Mouse (Mus musculus) v-Abl transformed pro-B cells (cell line): ENCODE results near the gene Mpp3.
"Not testable (repeated sequence)": the region's sequence is repeated elsewhere in the genome, so short reads cannot be mapped to it uniquely, and the experiment has no call there.

ENCODE experiments used
- in situ Hi-C, 2 experiments: fragments of 400-800 bp; cut with MboI; formaldehyde crosslinking; loops; one replicate each; pipeline ENCODE4 v1.15.1; 2025; ENCODE audit not compliant: unreplicated experiment in 2 of 2

Gene Mpp3

DNA sequence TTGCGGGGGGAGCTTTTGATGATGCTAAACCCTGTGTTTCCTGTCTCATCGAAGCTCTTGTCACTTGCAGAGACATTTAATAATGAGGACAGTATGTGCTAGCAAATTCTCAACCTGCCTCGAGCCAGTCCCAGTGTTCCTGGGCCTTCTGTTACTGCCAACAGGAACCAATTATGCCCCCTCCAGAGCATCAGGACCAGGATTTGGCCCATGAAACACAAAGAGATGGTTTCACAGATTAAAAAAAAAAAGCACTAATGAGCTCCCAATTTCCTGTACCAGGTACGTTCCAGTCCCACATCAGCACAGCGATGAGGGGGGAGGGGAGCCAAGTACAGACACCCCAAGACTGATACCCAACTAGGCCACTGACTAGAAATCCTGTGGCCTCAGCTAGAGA, 7.1 kb downstream of the Mpp3 start:
- in situ Hi-C loops, result no loop called here

DNA sequence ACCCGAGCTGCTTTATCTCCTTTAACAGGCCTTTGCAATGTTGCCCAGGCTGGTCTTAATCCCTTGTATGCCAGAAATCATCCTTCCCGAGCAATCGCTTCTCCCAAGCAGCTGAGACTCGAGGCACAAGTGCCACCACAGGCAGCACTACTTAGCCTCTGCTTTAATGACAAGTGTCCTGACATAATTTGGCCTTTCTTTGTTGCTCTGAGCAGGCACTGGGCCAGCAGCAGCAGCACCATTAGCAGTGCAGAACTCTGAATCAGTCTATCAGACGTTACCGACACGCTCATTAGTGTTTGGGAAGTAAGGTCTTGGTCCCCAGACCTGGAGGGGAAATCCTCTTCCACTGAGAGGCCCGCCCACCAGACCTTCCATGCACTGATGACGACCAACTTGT, 8.5 kb downstream of the Mpp3 start:
- in situ Hi-C loops, result no loop called here

DNA sequence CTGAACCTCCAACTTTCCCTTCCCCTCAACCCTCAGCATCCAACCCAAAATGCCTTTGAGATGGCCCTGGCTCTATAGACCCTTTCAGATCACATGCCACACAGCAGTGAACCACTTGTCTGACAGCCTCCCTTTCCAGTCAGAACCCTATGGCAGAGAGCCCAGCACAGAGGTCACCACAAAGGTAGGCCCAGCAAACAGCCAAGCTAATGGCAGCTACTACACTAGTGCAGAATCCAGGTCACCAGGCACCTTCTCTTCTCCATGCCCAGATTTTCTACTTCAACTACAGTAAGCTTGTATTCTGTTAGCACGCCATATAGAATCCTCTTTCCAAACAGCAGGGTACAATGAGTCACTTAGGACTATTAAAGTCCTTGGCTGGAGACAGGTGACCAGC, 12.1 kb downstream of the Mpp3 start:
- in situ Hi-C loops, result no loop called here

DNA sequence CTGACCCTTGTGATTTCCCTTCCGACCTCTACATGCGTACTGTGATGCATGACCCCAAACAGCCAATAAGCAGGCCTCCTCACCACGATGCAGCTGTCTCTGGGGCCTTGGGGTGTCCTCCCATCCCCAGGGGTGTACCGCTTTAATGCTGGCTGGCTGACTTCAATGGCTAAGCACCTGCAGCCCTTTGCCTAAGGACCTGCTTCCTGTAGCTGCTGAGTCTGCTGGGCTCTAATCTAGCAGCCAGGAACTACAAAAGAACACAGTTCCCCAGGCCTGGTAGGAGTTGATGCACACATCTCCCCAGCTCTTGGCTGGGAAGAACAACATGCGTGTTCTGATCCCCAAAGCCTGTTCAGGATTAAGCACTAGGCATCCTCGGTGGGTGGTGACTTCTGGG, 12.8 kb downstream of the Mpp3 start:
- in situ Hi-C loops, result no loop called here

DNA sequence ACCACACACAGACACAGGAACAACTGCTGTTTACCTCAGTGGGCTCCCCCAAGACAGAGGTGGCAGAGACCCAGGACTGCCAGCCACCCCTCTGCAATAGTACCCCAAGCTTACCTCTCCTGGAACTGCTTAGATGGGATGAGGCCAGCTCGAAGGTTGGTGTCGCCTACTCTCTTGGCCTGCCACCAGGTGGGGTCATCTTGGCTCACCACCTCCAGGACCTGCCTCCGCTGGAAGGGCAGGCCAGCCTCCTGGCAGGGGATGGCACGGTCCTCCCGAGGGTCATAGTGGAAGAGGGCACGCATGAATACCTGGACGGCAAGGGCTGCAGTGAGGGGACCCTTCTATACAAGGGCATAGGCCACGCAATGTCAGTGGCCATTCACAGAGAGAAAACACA, 15.1 kb downstream of the Mpp3 start:
- in situ Hi-C loops, result no loop called here

DNA sequence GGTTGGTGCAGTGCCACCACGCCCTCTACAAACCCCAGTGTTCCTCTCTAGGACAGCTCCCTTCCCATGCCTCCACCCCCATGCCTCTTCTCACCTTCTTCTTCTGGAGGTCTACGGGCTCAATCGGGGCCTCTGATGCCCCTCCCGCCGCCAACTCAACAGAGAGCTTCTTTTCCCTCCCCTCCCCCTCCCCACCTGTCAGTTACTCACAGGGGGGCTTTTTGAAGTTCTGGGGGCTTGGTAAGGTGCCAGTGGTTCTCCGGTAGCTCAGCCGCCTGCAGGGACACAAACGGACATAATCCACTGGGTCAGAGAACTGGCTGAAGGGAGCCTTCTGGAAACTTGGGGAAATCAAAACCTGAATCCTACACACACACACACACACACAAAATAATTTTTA, 16.8 kb downstream of the Mpp3 start:
- in situ Hi-C loops, result no loop called here

DNA sequence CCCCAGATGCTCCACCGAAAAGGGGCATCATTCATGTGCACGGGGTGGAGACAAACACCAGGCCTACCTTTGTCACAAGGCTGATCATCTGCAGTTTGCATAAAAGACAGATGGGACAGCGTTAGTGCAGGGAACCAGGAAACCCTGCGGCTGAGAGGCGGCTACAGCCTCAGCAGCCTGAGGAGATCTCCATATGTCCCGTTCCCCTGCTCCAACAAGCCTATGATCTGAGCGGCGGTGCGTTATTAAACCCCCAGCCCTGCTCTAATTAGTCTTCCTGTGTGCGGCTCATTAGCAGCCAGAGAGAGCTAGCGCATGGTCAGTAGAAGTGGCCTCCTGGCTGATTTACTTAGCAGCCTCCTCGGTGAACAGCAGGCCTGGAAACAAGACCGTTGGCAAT, 18.1 kb downstream of the Mpp3 start:
- in situ Hi-C loops, result no loop called here

DNA sequence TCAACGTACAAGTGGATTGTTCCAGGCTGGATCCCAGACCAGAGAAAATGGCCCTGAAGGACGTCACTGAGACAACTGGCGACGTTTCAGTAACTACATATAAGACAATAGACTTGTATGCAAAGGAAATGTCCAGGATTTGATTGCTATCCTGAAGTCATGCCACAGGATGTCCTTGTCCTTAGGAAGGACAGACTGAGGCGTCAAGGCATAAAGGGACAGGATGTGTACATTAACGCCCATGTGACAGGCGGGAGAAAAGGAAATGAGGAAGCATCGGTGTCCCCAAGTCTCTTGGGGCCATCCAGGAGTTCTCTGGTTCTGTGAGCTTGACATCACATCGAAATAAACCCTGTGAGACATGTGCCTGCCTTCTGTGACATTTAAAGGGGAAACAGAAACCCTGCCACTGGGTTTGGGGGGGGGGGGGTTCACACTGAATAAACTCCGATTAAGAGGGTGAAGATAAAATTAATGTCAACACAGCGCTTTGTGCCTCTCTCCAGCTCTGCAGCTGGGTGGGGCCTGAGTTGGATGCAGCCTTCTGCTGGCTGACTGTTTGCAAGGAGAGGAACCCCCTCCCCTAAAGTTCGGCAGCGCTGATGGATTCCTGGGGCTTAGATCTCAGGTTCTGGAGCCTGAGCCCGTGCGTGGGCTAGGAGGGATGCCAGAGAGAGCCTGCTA, 19.2 kb downstream of the Mpp3 start:
- in situ Hi-C loops, result no loop called here

DNA sequence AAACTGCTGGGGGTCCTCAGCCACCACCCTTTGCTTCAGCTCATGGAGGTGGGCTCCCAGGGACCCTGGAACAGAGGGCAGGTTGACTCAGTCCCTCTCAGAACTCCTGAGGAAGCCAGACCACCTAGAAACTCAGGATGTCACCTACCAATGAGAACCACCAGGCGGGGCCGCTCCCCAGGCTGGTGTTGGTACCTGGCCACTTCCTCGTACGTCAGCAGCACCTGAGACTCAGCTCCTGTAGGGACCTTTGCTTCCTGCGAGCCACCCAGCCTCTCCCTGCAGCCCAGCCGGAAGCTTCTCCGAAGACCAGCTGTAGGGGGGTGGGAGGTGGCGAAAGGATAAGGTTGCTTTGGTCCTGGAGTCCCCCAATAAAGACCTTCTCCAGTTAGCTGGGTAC, 19.9 kb downstream of the Mpp3 start:
- in situ Hi-C loops, result no loop called here

DNA sequence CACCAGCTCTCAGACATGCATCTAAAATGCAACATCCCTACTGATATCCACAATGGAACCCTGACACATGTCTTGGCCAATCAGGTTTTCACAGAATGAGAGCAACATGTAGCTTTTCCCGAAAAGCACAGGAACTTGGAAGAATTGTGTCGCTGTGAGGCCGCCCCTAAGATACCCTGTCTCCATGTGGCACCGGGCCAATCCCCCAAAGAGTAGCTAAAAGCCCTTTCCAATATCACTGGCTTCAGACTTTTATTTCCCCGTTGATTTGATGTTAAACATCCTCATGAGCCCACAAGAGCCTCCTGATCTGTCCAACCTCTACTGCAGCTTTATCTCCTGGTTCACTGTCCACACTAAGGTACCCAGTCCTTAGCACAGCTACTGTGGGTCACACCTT, 21.6 kb downstream of the Mpp3 start:
- in situ Hi-C loops, result no loop called here

DNA sequence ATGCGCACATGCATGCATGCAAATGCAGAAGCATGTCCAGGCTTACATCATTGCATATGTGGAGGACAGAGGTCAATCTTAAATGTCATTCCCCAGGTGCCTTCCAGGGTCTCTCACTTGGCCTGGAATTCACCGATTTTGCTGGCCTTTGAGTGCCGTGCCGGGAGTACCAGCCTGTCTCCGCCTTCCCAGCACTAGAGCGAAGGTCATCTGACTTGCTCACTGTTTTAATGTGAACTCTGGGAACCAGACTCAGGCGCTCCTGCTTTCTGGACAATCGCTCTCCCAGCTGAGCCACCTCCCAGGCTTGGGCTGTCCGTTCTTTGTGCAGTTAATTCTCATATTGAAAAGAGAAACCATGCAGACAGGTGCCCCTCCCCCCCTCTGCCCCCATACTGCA, 22.0 kb downstream of the Mpp3 start:
- in situ Hi-C loops, result no loop called here

DNA sequence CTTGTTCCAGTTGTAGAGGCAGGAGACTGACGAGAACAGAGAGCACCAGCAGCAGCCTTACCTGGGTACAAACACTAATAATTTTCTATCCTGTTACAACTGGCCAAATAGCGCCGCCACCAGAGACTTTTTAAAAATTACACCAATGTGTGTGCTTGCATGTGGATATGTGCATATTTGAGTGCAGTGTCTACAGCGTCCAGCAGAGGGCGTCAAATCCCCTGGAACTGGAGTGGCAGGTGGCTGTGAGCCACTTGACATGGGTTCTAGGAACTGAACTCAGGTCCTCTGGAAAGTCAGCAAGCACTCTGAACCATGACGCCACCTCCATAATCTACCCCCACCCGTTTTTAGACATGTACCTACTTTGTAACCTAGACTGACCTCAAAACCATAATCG, 24.0 kb downstream of the Mpp3 start:
- in situ Hi-C loops, result no loop called here

DNA sequence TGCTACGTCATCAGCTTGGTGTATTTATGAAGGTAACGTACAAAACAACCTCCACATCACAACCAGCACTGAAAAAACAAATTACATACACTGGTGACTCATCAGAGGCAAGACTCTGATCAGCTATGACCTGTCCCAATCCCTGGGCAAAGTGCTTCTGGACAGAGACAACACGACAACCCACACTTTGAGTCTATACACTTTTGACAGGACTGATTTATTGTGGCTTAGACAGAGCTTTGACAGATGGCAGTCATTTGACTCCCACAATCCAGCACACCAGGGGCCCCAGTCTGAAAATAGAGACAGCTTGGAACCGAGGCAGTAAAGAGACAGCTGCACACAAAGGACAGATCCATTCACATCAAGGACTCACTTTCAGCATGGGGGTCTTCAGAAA, 28.8 kb downstream of the Mpp3 start:
- in situ Hi-C loops, result loop anchor here in 1 of 2 experiments (5.0 to 10.0 kb wide), 2 partner anchors 38 to 145 kb away; partner anchors contain the start of gene Nags

DNA sequence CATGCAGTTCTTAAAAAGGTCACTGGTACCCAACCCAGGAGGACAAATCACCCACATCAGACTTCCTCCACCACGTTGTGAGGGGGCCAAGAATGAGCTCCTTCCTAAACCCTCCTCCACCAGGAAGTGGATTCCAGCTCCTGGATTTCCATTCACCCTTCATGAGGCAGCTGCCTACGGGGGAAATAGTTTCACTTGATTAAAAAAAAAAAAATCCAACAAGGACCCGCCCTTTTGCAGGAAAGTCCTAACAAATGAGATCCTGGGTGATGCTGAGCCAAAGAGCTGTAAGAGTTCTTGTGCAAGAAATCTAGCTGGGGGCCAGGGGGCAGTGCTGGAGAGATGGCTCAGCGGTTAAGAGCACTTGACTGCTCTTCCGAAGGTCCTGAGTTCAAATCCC, 30.0 kb downstream of the Mpp3 start:
- in situ Hi-C loops, result loop anchor here in 1 of 2 experiments (5.0 to 10.0 kb wide), 2 partner anchors 39 to 147 kb away; partner anchors contain the start of gene Nags

DNA sequence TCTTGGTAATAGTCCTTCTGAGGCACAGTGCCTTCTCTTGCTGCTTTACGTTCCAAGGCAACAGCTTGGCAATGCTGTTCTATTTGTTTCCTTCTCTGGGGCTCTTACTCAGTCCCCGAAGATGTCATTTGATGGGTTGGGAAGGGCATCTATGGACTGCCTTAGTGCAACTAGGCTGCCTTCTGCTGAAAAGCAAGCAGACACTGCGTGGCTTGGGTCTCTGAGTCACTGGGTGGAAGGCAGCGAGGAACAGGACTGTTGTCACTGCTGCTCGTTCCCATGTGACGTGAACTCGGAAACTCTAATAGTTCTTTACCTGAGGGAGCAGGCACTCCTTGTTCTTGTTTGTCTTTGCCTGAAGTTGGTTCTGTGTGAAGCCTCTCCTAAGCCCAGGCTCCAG, 32.3 kb downstream of the Mpp3 start:
- in situ Hi-C loops, result loop anchor here in 1 of 2 experiments (5.0 to 10.0 kb wide), 2 partner anchors 41 to 149 kb away; partner anchors contain the start of gene Nags

DNA sequence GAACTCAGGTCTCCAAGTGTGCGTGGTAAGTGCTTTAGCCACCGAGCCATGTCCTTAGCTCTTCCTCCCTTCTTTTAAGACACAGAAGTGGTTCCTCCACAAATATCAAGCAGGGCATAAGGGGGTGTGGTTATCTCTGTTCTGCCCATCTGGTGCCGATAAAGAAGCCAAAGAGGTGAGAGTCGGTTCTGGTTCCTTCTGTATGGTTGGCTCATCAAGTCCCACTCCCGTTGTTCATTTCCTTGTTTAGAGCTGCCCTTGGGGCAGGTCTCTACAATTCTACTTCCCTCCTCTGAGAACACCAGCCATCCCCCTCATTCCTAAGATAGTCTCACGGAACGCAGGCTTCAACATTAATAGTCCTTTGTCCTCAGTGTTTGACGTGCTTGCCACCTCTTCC, 34.2 kb downstream of the Mpp3 start:
- in situ Hi-C loops, result loop anchor here (5.0 to 10.0 kb wide), 3 partner anchors 43 to 151 kb away; partner anchors contain the start of gene Nags (in 1 of the 2)

DNA sequence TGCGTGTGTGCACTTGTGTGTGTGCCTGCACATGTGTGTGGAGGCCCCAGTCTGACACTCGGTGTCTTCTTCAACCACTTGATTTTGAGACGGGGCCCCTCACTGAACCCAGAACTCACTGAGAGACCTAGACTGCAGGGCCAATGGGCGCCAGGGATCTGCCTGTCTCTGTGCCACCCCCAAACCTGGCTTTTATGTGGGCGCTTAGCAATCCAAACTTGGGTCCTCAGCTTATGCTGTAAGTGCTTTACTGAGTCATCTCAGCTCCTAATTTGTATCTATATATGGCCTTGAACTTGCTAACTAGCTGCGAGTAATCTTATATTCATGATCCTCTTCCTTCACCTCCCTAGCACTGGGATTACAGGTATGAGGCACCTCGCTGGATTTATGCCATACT, 35.9 kb downstream of the Mpp3 start:
- in situ Hi-C loops, result loop anchor here (5.0 to 10.0 kb wide), 3 partner anchors 45 to 152 kb away; partner anchors contain the start of gene Nags (in 1 of the 2)

DNA sequence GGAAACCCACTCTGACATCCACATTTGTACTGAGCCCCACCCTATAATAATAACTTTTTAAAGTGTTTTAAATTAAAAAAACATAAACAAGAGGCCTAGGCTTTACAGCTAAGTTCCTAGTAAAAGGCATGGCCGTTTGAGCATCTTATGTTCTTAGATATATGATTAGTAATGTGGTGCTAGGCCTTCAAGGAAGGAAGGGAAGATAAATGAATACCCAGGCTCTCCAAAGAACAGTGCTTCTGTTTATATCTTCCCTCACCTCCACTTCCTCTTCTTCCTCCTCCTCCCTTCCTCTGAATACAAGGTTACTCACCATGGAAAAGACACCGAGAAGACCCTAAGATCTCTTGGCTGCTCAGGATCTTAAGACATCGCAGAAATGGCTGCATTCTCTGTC, 36.4 kb downstream of the Mpp3 start:
- in situ Hi-C loops, result loop anchor here (5.0 to 10.0 kb wide), 3 partner anchors 45 to 153 kb away; partner anchors contain the start of gene Nags (in 1 of the 2)

DNA sequence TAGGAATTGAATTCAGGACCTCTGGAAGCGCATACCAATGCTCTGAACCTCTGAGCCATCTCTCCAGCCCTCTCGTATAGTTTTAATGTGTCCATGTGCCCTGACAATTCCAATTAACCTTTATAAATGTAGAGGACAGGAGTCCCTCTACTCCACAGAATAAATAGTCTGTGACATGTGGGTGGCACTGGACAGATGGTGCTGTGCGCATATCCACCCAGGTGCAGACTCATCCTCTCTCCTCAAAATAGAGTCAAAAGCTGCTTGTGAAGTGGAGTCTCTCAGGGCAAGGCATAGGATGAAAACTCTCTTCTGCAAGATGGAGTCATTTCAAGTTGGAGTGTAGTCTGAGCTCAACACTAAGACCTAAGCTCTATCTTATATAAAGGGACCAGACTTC, 38.0 kb downstream of the Mpp3 start:
- in situ Hi-C loops, result loop anchor here (5.0 to 10.0 kb wide), 3 partner anchors 47 to 155 kb away; partner anchors contain the start of gene Nags (in 1 of the 2)

DNA sequence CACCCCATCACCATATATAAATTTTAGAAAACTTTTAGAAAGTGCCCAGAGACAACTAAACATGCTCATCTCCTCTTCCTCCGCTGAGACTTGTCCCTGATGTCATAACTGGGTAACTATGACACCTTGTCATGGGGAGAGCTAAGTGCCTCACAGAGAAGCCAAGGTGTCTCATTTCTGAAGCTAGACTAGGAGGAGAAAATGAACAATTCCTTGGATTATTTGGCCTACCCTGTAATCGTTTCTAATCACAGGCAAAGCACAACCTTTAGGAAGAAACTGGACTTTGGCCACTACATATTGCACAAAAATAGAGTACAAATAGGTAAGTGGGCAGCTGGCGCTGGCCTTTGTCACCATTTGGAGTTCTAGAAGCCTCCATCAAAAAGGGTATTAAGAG, 41.3 kb downstream of the Mpp3 start, which contains the start of gene Dusp3:
Dusp3 (minus strand) TSS at position 101 of the 400 bp plus-strand sequence.
- in situ Hi-C loops, result no loop called here

DNA sequence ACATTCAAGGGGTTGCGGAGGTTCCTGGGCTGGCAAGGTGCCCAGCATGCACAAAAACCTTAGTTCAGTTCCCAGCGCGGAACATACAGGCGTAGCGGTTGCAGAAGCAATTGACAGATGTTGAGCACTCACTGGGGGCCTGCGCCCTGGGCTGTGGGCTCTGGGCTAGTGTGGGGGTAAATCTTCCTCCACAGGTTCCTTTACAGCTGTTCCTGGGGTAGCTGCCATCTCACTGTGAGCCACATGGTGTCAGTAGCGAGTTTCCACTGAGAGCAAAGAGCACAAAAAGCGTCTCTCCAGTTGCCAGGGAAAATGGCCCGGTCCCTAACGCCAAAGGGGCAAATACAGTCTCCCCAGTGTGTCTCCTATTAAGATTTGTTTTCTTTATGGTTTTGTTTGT, 42.3 kb downstream of the Mpp3 start:
- in situ Hi-C loops, result no loop called here

DNA sequence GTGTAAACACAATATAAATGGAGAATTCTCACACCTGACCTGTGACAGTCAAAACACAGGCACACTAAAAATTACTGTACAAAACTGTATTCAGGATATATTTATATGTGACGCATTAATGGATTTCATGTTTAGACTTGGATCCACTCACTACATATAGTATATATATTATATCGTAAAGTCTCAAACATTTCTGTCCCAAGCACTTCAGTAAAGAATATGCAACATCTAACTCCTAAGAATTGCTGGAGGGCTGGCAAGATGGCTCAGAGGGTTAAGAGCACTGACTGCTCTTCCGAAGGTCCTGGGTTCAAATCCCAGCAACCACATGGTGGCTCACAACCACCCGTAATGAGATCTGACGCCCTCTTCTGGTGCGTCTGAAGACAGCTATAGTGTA, 42.8 kb downstream of the Mpp3 start:
- in situ Hi-C loops, result not testable (repeated sequence)
